Mouse (Mus musculus): ENCODE results near the gene Pithd1.

Gene Pithd1

DNA sequence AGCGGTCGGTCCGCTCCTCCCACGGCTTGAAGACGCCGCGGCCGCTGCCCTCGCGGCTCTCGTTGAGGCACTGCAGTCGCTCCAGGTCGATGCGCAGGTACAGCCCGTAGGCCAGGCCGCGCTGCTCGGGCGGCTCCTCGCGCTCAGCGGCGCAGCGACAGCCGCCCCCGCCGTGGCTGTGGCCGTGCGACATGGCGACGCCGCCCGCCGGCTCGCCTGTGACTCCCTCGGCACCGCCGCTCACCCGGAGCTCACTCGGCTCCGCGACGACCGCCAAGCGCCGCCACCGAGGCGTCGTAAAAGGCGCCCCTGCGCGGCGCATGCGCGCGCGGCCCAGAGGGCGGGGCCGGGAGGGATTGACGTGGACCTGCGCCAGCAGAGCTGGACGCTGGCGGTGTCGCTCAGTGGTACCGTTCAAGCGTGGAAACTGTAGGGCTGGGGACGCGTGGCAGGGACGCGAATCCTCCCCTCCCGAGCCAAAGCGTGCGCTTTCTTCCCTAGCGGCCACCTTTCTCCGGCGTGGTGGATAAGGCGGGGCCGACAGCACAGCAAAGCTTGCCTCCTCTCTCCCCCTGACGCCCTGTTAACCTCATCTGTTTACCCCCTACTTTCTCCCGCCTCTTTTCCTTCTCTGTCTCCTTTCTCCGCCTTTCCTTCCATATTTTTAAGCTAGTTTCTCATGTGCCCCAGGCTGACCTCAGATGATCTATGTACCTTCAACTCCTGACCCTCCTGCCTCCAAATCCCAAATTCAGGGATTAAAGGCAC is at the start of gene Pithd1:
Pithd1 (minus strand) TSS at position 322 of the 768 bp plus-strand sequence.
- DNase-seq, result peak; percentile 93

DNA sequence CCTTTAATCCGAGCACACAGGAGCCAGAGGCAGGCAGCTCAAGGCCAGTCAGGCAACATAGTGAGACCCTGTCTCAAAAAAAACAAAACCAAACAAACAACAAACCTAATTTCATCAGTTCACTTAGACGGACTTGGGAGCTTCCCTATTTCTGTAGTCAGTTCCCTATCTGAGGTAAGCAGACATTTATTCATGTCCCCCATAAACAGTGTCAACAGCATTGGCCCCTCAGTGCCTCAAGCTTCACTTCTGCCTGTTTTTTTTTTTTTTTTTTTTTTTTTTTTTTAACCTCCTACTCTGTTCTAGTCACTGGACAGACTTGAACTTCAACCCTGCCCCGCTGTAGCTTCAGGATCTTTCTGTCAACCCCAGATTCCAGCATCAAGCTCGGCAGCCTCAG is 48.0 kb upstream of the Pithd1 start:
- DNase-seq, result no peak

DNA sequence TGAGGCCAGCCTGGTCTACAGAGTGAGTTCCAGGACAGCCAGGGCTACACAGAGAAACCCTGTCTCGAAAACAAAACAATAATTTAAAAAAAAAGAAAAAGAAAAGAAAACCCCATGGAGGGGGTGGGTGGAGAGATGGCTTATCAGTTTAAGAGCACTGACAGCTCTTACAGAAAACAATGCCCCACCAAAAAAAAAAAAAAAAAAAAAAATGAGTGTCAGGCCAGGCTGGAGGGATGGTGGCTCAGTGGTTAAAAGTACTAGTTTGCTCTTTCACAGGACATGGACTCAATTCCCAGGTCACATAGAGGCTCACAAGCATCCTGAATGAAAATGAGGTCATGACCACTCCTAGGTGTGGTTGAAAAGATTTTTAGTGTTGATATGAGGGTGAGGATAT is 46.2 kb upstream of the Pithd1 start:
- DNase-seq, result no peak

DNA sequence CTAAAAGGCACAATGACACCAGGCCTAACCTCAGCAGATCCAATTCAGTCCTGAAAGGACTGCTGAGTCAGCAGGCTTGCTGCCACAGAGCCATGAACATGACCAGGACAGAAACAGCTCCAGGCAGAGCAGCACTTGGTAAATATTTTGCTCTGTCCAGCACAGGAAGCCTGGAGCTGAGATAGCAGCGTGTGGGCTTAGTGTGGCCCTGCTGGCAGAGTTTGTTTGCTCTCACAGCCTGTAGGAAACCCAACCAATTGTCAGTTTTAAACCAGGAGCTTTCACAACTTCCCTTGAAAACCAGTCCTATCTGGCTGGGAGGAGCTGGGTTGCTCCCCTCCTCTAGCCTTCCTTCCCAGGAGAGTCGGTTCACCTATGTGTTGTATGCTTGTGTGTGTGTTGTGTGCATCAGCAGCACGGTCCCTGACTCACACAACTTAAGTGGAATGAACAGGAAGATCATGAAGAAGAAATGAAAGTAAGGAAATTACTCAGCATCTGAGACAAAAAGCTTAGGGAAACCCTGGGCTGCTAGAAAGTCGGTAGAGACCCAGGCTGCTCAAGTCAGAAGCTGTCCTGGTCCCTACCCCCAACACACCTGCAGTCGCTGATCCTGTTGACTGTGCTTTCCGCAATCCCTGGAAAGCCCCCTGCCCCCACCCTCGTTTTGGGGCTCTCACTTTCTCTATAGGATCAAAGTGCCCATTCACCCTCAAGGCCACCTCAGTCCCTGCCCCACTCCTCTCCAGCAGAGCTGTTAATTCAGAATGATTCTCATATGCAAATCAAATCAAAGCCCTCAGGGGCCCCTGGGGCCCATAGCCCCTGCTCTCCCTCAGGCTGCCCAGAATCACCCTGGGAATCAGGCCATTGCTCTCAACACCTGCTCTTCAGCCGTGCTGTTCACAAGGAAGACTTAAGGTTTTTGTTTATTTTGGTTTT is 44.2 kb upstream of the Pithd1 start:
- no peak for DNase-seq

DNA sequence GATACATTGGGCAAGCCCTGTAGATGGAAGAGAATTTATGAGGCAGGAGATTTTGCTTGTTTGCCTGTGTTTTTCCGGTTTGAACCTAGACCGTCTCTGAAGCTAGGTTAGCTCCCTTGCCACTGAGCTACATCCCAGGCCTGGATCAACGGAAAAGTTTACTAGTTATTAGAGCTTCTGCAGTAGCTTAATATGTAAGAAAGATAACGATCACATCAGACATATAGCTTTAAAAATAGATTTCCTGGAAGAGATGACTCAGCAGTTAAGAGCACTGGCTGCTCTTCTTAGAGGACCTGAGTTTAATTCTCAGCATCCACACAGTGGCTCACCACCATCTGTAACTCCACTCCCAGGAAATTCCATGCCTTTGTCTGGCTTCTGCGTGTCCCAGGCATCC is 41.6 kb upstream of the Pithd1 start:
- DNase-seq, result no peak

DNA sequence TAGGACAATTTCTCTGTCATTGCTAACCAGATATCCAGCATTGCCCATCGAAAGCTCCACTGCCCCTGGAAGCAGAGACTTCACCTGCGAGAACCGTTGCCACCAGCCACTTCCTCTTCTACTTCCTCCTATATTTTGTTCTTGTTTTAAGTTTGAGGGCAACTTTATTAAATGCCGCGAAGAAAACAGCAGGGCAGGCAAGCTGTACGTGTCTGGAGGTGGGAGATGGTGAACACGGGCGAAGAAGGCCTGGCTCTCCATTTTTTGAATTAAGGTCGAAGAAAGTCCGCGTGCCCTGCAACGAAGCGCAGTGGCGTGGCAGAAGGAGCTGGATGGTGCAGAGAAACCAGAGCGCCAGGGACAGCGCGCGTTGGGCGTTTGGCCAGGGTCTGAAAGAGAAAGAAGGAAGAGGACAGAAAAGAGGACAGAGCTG is 41.1 kb upstream of the Pithd1 start:
- no peak for DNase-seq

DNA sequence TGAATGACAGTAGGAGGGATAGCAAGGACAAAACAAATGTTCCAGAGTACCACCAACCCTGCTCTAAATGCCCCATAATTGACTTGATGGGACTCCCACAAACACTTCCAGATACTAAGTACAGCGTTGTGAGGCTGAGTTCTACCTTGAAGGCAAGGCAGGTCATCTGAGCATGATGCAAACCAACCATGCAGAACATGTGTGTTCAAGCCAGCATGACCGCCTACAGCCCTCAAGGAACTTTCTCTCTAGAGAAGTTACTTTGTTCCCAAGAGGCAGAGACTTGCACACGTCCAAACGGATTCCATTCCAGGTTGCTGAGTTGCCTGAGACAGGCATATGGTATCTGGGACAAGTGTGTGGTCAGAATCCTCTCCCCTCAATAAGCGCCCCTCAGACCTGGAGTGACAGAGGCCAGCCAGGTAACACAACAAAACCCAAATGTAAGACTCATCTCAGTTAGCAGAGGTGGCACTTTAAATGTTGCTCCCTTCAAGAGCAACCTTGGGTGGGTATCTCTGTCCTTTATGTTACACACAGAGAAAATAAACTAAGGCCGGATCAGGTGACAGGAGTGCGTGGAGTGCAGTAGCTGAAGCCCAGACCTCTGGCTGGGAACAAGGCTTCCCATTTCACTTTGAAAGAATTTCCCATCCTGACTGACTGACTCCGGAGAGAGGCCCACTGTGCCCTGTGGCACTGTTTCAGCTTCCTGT is 40.5 kb upstream of the Pithd1 start:
- DNase-seq, result no peak

DNA sequence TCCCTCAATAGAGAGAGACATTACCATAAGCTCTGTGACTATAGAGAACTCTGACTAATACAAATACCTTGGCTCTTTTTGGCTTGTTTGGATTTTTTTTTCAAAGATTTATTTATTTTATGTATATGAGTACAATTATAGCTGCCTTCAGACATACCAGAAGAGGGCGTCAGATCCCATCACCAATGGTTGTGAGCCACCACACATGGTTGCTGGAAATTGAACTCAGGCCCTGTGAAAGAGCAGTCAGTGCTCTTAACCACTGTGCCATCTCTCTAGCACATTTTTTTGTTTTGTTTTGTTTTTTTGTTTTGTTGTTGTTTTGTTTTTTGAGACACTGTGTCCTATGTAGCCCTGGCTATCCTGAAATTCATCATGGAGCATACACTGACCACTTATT is 38.3 kb upstream of the Pithd1 start:
- DNase-seq, result no peak

DNA sequence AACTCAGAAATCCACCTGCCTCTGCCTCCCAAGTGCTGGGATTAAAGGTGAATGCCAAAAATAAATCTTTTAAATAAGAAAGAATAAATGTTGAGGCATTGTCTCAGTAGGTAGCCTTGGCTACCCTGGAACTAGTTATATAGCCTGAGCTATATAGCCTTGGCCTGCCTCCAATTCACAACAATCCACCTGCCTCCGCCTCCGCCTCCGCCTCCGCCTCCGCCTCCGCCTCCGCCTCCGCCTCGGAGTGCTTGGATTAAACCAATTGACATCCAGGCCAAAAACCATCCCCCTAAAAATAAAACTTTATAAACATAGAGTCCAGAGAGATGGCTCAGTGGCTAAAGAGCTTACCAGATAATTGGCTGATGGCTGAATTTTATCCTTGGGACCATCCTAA is 35.9 kb upstream of the Pithd1 start:
- peak; percentile 21 for DNase-seq

DNA sequence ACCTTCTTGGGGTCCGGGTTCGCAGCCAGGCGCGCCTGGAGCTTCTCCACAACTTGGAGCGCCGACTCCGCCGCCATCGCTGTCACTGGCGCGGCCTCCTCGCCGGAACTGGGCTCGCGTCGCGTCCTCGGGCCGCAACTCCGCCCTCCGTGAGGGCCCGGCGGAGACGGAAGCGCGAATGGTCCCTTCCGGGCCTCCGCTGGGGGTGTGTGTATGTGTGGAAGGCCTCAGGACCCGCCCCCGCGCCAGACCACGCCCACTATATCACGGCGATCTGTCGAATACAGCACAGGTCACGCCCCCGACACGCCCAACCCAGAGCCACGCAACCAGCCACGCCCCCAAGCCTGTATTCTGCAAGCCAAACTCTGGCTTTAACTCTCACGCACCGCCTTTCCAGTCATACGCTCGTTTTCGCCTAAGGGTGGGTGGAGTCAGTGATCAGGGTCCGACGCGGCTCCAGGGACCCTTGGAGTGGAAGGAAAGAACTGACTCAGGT is 34.5 kb upstream of the Pithd1 start, which contains the start of gene Eloa:
Eloa (minus strand) TSS at position 215 of the 499 bp plus-strand sequence.
- DNase-seq, result peak; percentile 98

DNA sequence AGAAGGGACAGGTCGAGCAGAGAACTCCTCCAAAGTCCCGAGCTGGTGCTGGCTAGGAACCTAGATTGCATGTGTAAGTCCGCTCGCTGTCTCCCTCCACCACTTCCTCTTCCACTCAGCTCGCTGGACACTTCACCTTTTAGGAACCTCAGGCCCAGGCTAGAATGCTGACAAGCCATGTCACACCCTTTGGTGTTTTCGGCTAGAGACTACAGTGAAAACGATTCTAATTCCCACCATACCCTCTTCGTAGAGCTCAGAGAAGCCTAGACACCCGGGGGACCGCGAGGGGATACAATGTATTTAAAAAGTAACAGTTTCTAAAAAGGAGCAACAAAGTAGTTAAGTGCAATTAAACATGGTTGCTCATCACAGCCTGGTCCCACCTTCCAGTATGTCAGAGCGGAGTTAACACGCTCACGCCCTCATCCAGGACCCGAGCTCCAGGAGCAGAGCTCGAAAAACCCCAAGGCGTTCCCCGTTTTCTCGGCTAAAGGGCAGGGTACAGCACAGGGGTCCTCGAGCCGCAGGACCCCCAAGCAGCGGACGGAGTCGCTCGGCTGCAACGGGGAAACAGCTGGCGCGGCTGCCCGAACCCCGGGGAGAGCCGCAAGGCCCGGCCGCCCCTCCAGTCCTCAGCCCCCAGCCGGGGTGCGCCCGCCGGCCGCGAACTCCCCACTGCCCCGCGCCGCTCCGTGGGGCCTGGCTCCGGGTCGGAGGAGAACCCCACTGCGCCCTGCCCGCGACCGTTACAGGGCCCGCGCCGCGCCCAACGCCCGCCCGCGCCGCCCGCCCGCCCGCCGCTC is 33.9 kb upstream of the Pithd1 start:
- no peak for DNase-seq

DNA sequence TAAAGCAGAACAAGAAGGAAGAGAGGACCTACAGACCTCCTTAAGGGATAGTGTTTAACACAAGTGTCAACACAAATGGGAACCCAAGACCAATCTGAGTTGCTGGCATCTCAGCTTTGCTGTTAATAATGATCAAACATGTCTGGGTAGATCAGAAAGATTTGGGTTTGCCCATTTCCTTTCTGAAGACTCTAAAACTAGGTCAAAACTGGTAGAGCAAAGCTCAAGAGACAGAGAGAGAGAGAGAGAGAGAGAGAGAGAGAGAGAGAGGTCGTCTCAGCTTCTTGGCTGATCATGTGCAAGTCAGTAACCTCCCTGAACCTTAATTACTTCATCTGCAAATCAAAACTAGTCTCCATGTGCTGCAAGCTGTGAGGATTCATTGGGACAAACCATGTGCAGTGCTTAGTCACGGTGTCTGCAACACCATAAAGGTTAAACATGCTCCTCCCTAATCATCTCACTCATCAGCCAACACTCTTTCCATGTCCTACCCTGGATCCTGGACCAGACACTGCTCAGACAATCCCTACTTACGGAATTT is 29.1 kb upstream of the Pithd1 start:
- no peak for DNase-seq

DNA sequence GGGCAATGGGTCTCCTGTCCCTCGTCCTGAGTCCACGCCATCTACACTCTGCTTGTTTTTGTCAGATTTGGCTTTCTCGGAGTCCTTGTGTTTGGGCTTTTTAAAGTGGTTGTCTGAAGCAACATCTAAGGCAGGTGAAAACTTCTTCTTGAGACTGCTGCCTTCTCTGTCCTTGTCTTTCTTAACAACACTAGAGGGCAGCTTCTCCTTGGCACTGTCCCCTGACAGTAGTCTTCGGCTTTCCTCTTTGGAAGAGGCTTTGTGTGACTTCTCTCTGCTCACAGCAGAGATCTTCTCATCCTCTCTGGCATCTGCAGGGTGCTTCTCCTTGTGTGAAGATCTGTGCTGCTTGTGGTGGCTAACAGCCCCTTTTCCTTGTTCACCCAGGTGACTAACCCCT is 23.5 kb upstream of the Pithd1 start:
- no peak for DNase-seq

DNA sequence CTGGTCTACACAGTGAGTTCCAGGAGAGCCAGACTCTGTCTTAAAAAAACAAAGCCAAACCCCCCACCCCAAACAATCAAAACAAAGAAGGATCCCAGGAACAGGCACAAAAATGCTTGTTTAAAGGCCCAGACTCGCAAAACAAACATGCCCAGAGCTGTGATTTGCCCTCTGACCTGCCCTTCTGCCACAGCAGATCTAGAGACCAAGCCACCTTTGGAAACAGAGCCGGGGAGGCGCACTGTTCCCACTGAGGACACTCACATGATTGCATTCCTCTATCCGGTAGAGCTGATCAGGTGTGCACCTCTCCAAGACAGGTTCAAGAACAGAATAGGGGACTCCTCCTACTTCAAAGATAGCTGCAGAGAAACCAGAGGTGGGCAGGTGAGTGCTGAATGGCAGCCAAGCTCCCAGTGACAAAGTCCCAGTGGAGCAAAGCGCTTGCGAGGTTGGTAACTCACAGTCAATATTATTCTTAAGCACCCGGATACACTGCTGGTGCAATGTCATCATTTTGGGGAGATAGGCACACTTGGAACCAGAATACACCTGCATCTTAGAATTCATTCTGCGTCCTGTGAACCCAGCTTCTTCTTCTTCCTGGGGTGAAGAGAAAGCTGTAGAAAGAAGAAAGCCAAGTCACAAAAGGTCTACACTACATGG is 21.9 kb upstream of the Pithd1 start:
- DNase-seq, result no peak

DNA sequence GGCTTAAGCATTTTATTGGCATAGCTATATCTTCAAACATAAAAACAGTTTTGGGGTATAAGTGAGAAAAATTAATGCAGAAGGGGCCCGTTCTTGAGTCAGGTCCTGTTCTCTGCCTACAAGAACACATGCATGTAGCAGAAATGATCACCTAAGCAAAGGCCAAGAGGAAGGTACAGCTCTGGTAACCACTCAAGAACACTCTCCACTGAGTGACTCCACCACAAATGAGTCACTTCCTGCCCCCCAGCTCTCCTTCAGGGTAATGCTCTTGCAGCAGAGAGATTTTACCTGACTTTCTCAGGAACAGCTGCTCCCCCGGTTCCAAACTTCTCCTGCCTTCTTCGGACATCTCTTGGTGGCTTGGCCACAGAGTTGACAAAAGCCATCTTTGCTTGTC is 19.8 kb upstream of the Pithd1 start:
- DNase-seq, result no peak

DNA sequence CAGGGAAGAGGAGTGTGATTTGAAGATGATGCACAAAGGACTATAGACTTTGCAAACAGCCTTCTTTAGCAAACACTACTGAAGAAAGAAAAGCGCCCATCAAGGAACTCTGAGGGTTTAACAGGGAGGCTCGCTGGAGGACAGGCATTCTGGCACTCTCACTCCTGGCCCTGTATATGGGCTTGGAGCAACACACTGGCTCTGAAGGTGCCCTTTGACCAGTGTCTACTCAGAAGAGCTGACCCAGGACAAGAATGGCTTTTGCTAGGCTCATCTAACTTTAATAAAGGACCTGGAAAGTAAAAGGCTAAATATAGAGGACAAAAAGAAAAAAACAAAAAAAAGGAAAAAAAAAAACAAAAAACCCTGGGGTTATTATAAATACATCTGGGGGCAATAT is 17.9 kb upstream of the Pithd1 start:
- no peak for DNase-seq

DNA sequence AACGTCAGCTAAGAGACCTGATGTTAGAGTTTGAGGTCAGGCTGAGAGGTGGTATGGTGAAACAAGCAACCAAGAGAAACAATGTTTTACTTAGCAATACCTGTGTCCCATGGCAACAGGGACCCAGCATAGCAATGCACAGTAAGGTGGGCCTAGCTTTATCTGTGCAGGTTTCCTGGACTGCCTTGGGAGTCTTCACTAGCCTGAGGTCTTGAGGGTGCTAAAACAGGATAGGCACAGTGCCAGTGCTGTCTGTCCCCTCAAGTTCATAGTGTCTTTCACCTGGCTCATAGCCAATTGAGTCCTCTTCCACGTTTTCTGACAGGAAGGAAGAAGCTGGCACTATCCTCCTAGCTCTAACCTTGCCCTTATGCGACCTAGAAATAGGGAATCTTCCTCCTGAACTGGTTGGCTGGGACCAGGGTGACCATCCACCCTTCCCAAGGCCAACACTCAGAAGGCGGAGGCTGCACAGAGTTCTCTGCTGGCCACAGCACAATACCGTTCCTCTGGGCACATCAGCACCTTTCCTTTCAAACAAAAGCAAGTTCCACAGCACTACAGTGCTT is 17.1 kb upstream of the Pithd1 start:
- DNase-seq, result no peak

DNA sequence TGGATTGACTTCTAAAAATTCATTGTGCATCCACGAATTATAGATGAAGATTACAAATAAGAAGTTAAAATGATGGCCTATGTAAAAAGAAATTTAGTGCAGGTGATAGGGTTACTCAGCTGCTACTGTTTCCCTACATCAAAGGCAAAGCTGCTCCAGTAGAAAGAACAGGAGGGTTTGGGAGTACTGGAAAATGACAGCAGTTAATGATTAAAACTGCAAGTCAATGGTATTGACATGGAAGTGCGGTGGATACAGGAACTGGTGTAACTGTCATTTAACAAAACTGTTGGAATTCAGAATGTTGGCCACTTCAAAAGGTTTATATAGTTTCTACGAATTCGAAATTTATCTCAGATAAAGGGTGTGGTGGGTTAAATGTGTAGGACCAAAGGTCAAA is 8.1 kb upstream of the Pithd1 start:
- no peak for DNase-seq

DNA sequence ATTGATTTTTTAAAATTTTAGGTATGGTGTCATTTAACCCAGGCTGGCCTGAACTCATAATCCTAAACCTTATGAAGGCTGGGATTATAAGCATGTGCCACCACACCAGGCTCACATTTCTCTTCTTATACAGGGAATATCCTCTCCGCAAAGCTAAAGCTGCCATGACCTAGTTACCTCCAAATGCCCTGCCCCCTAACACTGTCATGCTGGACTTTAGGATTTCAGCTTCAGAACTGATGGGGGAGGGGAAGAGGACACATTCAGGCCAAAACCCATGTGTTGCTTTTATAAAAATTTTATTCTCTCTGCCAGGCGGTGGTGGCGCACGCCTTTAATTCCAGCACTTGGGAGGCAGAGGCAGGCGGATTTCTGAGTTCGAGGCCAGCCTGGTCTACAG is 6.9 kb upstream of the Pithd1 start:
- no peak for DNase-seq

DNA sequence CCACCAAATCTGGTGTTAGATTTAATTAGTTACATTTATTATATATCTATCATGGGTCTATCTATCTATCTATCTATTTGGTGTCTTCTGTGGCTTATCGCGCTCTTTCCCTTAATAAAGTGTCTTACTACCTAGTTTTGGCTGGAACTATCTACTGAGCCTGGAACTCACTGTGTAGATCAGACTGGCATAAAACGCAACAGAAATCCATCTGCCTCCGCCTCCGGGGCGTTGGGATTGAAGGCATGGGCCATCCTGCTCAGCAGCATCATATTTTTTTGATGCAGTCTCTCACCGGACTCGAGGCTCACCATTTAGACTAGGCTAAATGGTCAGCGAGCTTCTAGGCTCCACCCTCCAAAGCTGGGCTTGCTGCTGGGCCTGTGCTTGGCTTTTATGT is 650 bp upstream of the Pithd1 start:
- peak; percentile 31 for DNase-seq

Measured in cerebellum, adult 11-12 months (tissue).